Mouse (Mus musculus): ENCODE measurements around the gene Mmp23. TPM values are rescaled to one million over a fixed set of nuclear protein-coding genes. Genes with fewer than 3 reads are reported as not detected.

The Mmp23 gene
- polyA plus RNA-seq, 1 experiment: 22.4 TPM

DNA sequence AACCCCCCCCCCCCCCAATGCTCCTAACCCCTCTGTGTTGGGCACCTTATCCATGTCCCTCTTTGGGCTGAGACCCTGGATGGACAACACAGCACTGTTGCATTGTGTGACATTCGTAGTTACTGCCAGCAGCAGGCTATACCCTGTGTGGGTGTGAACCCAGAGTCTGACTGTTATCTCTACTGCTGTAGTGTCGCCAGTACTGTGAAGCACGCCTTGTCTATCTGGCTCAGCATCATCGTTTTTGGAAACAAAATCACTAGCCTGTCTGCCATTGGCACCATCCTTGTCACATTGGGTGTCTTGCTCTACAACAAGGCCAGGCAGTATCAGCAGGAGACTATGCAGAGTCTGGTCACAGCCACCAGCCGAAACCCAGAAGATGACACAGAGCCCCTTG, 34.9 kb downstream of the Mmp23 start:
- 94% methylated on average over 5 of the region's 5 CpGs for WGBS
- TF ChIP-seq CTCF (conservative IDR thresholded peaks at IDR 0.05; ENCODE audit: insufficient read depth, insufficient read length, low read depth, low read length) (no peak), POLR2A (IDR thresholded peaks at IDR 0.05; ENCODE audit: low read depth, low read length) (no peak)
- no peaks in the 10 kb centered on the region for H3K27me3 ChIP-seq (replicated peaks; ENCODE audit: control insufficient read depth, insufficient read depth, low read length)
- no peak overlapping the region for H3K27ac ChIP-seq (ENCODE audit: insufficient read depth, low read depth, low read length)
- no peaks in the 10 kb centered on the region; the same call in none of the 2 replicates for H3K36me3 ChIP-seq (ENCODE audit: control insufficient read depth, insufficient read depth, low read length)
- no peak for DNase-seq
- no peak overlapping the region for H3K4me3 ChIP-seq (ENCODE audit: insufficient read depth, low read depth, low read length)
- no peaks in the 10 kb centered on the region for H3K4me1 ChIP-seq (ENCODE audit: control insufficient read depth, insufficient read depth, low read length)

DNA sequence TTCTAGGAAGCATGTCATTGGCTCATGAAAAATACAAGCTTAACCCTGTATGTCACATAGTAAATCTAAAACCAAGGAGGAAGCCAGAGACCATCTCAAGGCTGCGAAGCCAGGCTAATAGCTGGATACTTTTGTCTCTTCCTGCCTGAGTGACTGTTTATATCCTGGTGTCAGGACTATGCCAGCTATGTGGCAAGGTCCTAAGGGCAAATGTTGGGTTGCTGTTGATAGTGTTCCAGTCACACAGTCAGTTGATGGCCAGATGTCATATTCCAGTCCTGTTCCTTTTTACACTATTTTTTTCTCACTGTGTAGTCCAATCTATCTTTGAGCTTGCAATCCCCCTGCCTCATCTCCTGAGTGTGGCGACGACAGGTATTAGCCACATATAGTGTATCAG, 39.9 kb downstream of the Mmp23 start:
- Histone ChIP-seq H3K27ac (ENCODE audit: insufficient read depth, low read depth, low read length) (no peak overlapping the region), H3K27me3 (replicated peaks; ENCODE audit: control insufficient read depth, insufficient read depth, low read length) (no peaks in the 10 kb centered on the region), H3K36me3 (ENCODE audit: control insufficient read depth, insufficient read depth, low read length) (no peaks in the 10 kb centered on the region; the same call in 1 of the 2 replicates), H3K4me1 (ENCODE audit: control insufficient read depth, insufficient read depth, low read length) (no peaks in the 10 kb centered on the region), H3K4me3 (ENCODE audit: insufficient read depth, low read depth, low read length) (no peak overlapping the region)
- DNase-seq: no peak
- no peak for TF ChIP-seq POLR2A (IDR thresholded peaks at IDR 0.05; ENCODE audit: low read depth, low read length)
- TF ChIP-seq CTCF (conservative IDR thresholded peaks at IDR 0.05; ENCODE audit: insufficient read depth, insufficient read length, low read depth, low read length): no peak
- WGBS: 95% methylated on average over 3 of the region's 3 CpGs

DNA sequence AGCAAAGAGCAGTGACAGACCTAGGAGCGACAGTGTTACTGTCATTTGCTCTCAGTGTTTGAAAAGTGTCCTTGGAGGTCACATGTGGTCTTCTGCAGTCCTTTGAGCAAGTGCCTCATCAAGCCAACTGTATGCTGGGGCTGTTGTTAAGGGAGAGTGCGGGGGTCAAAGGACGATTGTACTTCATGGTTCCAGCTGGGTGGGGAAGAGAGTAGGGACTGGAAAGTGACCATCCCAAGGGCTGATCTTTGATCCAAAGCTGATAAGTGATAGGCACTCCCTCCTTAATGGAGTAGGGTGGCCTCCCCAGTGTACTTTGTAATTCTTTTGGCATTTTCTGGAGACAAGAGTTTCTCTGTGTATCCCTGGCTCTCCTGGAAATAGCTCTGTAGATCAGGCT, 41.3 kb downstream of the Mmp23 start:
- H3K27ac ChIP-seq (ENCODE audit: insufficient read depth, low read depth, low read length): no peak overlapping the region
- H3K27me3 ChIP-seq (replicated peaks; ENCODE audit: control insufficient read depth, insufficient read depth, low read length): no peaks in the 10 kb centered on the region
- no peaks in the 10 kb centered on the region; the same call in 1 of the 2 replicates for H3K36me3 ChIP-seq (ENCODE audit: control insufficient read depth, insufficient read depth, low read length)
- no peak overlapping the region for H3K4me3 ChIP-seq (ENCODE audit: insufficient read depth, low read depth, low read length)
- DNase-seq: no peak
- no peaks in the 10 kb centered on the region for H3K4me1 ChIP-seq (ENCODE audit: control insufficient read depth, insufficient read depth, low read length)
- TF ChIP-seq CTCF (conservative IDR thresholded peaks at IDR 0.05; ENCODE audit: insufficient read depth, insufficient read length, low read depth, low read length): no peak
- no peak for TF ChIP-seq POLR2A (IDR thresholded peaks at IDR 0.05; ENCODE audit: low read depth, low read length)
- WGBS: 92% methylated on average over 3 of the region's 3 CpGs

DNA sequence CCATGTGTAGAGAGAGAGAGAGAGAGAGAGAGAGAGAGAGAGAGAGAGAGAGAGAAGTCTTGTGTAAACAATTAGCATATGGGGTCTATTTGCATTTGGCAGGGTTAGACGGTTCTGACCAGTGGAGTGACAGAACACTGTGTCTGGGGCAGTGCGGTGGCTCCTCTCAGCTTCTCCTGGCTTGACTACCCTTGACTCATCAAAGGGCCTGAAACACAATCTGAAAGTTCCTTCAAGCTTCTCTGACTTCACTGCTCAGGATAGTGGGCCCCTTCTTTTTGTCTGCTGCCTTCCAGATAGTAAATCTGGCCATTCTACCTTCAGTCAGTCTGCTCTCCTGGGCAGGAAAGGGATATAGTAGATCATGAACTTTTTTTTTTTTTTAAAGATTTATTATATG, 46.4 kb downstream of the Mmp23 start:
- no peak for TF ChIP-seq POLR2A (IDR thresholded peaks at IDR 0.05; ENCODE audit: low read depth, low read length)
- TF ChIP-seq CTCF (conservative IDR thresholded peaks at IDR 0.05; ENCODE audit: insufficient read depth, insufficient read length, low read depth, low read length): no peak
- no peak for DNase-seq
- H3K36me3 ChIP-seq (ENCODE audit: control insufficient read depth, insufficient read depth, low read length): no peaks in the 10 kb centered on the region; the same call in 1 of the 2 replicates
- no peaks in the 10 kb centered on the region for H3K27me3 ChIP-seq (replicated peaks; ENCODE audit: control insufficient read depth, insufficient read depth, low read length)
- 0 out of 2 replicates have a peak, but pooled peaks cover 4% of the 10 kb centered on the region for H3K4me1 ChIP-seq (ENCODE audit: control insufficient read depth, insufficient read depth, low read length)
- no peak overlapping the region for H3K27ac ChIP-seq (ENCODE audit: insufficient read depth, low read depth, low read length)
- no peak overlapping the region for H3K4me3 ChIP-seq (ENCODE audit: insufficient read depth, low read depth, low read length)
- WGBS: 44% methylated on average over 2 of the region's 2 CpGs

DNA sequence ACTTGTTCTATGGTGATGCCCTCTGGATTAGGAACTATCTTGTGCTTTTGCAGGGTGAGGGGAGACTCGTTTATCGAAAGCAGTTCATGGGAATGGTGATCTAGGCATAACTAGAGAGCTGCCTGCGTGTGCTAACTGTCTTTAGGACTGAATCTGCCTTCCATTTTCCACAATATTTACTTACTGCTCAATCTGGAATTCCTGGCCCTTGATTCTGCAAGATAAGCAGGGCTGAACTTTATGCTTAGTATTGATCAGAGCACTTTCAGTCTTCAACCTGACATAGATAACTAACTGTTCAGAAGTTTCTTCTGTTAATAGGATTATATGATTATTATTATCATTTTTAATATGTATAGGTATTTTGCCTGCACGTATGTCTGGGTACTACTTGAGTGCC, 48.1 kb downstream of the Mmp23 start:
- H3K4me3 ChIP-seq (ENCODE audit: insufficient read depth, low read depth, low read length): no peak overlapping the region
- 91% methylated on average over 4 of the region's 4 CpGs for WGBS
- DNase-seq: no peak

DNA sequence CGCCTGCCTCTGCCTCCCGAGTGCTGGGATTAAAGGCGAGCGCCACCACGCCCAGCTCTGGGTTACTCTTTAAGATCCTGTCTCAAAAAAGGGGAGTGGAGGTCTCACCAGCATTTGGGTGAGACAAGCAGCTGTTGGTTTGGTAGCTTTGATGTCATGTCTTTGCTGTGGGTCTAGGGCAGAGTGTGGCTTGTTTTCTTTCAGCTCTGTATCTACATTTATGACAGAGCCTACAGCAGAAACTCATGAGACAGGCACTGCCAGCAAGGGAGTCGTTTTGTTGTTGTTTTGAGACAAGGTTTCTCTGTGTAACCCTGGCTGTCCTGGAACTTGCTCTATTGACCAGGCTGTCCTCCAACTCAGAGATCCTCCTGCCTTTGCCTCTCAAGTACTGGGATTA, 49.4 kb downstream of the Mmp23 start:
- no peaks in the 10 kb centered on the region; the same call in 1 of the 2 replicates for H3K36me3 ChIP-seq (ENCODE audit: control insufficient read depth, insufficient read depth, low read length)
- no peak overlapping the region for H3K27ac ChIP-seq (ENCODE audit: insufficient read depth, low read depth, low read length)
- TF ChIP-seq POLR2A (IDR thresholded peaks at IDR 0.05; ENCODE audit: low read depth, low read length) (no peak), CTCF (conservative IDR thresholded peaks at IDR 0.05; ENCODE audit: insufficient read depth, insufficient read length, low read depth, low read length) (no peak)
- no peak for DNase-seq
- no peak overlapping the region for H3K4me3 ChIP-seq (ENCODE audit: insufficient read depth, low read depth, low read length)
- H3K4me1 ChIP-seq (ENCODE audit: control insufficient read depth, insufficient read depth, low read length): 0 out of 2 replicates have a peak, but pooled peaks cover 4% of the 10 kb centered on the region
- H3K27me3 ChIP-seq (replicated peaks; ENCODE audit: control insufficient read depth, insufficient read depth, low read length): no peaks in the 10 kb centered on the region
- 86% methylated on average over 6 of the region's 6 CpGs for WGBS

More for the DNA sequence above, 48.1 kb downstream of the Mmp23 start:
- Histone ChIP-seq H3K4me1 (ENCODE audit: control insufficient read depth, insufficient read depth, low read length) (0 out of 2 replicates have a peak, but pooled peaks cover 4% of the 10 kb centered on the region), H3K27me3 (replicated peaks; ENCODE audit: control insufficient read depth, insufficient read depth, low read length) (no peaks in the 10 kb centered on the region), H3K27ac (ENCODE audit: insufficient read depth, low read depth, low read length) (no peak overlapping the region), H3K36me3 (ENCODE audit: control insufficient read depth, insufficient read depth, low read length) (no peaks in the 10 kb centered on the region; the same call in 1 of the 2 replicates)
- TF ChIP-seq POLR2A (IDR thresholded peaks at IDR 0.05; ENCODE audit: low read depth, low read length) (no peak), CTCF (conservative IDR thresholded peaks at IDR 0.05; ENCODE audit: insufficient read depth, insufficient read length, low read depth, low read length) (no peak)

DNA sequence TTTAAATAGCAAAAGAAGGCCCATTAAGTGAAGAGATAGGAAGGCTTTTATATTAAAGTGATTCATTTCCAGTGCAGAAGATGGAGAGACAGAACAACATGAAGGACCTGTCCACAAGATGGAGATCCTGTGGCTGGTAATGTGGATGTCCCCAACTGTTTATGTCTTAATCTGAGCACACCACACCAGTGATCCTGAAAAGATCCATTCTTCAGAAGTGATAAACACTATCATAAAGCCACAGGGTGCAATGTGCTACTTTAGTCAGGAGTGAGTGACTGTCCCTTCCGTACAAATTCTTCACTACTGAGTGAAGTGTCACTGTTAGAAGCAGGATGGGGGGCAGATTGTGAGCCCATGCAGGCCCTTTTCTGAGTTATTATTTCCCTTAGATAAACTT, 50.4 kb downstream of the Mmp23 start:
- Histone ChIP-seq H3K36me3 (ENCODE audit: control insufficient read depth, insufficient read depth, low read length) (no peaks in the 10 kb centered on the region; the same call in 1 of the 2 replicates), H3K4me1 (ENCODE audit: control insufficient read depth, insufficient read depth, low read length) (0 out of 2 replicates have a peak, but pooled peaks cover 4% of the 10 kb centered on the region), H3K4me3 (ENCODE audit: insufficient read depth, low read depth, low read length) (no peak overlapping the region), H3K27me3 (replicated peaks; ENCODE audit: control insufficient read depth, insufficient read depth, low read length) (no peaks in the 10 kb centered on the region), H3K27ac (ENCODE audit: insufficient read depth, low read depth, low read length) (no peak overlapping the region)
- no peak for TF ChIP-seq CTCF (conservative IDR thresholded peaks at IDR 0.05; ENCODE audit: insufficient read depth, insufficient read length, low read depth, low read length)
- TF ChIP-seq POLR2A (IDR thresholded peaks at IDR 0.05; ENCODE audit: low read depth, low read length): no peak
- WGBS: 96% methylated on average over 1 of the region's 1 CpGs
- DNase-seq: no peak
